Mouse (Mus musculus) C2C12 (cell line): ENCODE data around the gene Lgals12. TPM values are rescaled to one million over a fixed set of nuclear protein-coding genes. Genes with fewer than 3 reads are reported as not detected.
A peak's percentile ranks its signal among the peaks of the same experiment; 100 is the strongest.

ENCODE experiments used
- H3K27me3 ChIP-seq: one replicate; pipeline ENCODE4 v1.6.1; 2011; ENCODE audit not compliant: control insufficient read depth, insufficient read depth, insufficient read length
- H3K36me3 ChIP-seq: one replicate; pipeline ENCODE4 v1.6.1; 2011; ENCODE audit not compliant: control insufficient read depth, insufficient read depth
- H3K4me3 ChIP-seq: one replicate; pipeline ENCODE4 v1.5.1; 2011; ENCODE audit warnings: mild to moderate bottlenecking, control low read depth; ENCODE audit not compliant: poor library complexity, insufficient read depth, severe bottlenecking
- H3K79me2 ChIP-seq: one replicate; pipeline ENCODE4 v1.6.1; 2011; ENCODE audit not compliant: control insufficient read depth, insufficient read depth
- H3K79me3 ChIP-seq: one replicate; pipeline ENCODE4 v1.6.1; 2011; ENCODE audit warnings: low read depth, control low read depth
- H3ac ChIP-seq: one replicate; pipeline ENCODE3; 2011; ENCODE audit warnings: low read depth; ENCODE audit not compliant: control insufficient read depth, insufficient read length
- CEBPB ChIP-seq: IDR thresholded peaks from one replicate; pipeline ENCODE4 v1.6.1; 2011; ENCODE audit warnings: low read depth, mild to moderate bottlenecking, control low read depth, moderate library complexity
- CTCF ChIP-seq: IDR thresholded peaks from one replicate; pipeline ENCODE4 v1.5.1; 2011; ENCODE audit not compliant: control insufficient read depth, insufficient read depth, insufficient read length
- FOSL1 ChIP-seq: IDR thresholded peaks from one replicate; pipeline ENCODE4 v1.8.0; 2011; ENCODE audit warnings: mild to moderate bottlenecking, low read length; ENCODE audit not compliant: poor library complexity, insufficient read depth, severe bottlenecking
- MAX ChIP-seq: IDR thresholded peaks from one replicate; pipeline ENCODE4 v1.6.1; 2011; ENCODE audit warnings: mild to moderate bottlenecking, control low read depth
- MYOD1 ChIP-seq: IDR thresholded peaks from one replicate; pipeline ENCODE4 v1.6.1; 2011; ENCODE audit warnings: low read depth; ENCODE audit not compliant: control insufficient read depth, insufficient read length
- MYOG ChIP-seq: IDR thresholded peaks from one replicate; pipeline ENCODE4 v1.6.1; 2011; ENCODE audit not compliant: control insufficient read depth, insufficient read length; ENCODE audit errors: extremely low read depth
- USF1 ChIP-seq: IDR thresholded peaks from one replicate; pipeline ENCODE4 v1.6.1; 2011; ENCODE audit warnings: low read depth, mild to moderate bottlenecking, control low read depth, moderate library complexity
- polyA plus RNA-seq: library from polyadenylated mRNA; unstranded; fragments of >200 nt; fragmentation: generic; extraction: Trizol; gene quantifications from one replicate; pipeline ENCODE4 v1.2.1, GENCODE M21; 2012; ENCODE audit warnings: missing spikeins

Lgals12 gene
- polyA plus RNA-seq, 1 experiment, result not detected

DNA sequence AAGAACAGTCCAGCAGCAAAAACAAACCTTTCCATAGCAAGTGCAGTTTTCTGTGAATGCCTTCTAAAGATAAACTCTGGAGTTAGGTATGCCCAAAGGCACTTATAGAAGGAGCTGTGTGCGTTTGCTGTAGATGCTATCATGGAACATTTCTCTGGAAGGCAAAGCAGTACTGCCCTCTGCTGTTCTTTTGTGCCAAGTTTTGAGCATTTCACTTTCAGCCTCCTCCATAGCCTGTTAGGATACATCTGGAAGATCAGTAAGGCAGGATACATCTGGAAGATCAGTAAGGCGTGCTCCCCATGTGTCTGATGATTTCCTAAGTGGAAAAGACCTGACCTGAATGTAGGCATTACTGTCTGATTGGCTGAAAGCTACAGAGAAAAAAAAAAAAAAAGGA, 11.5 kb downstream of the Lgals12 start:
- H3K79me3 ChIP-seq, result no peaks in the 10 kb centered on the region
- no peaks in the 10 kb centered on the region for H3K36me3 ChIP-seq
- TF ChIP-seq MAX (no peak), CTCF (peak; percentile 42)
- H3K4me3 ChIP-seq, result no peak overlapping the region
- no peak overlapping the region for H3ac ChIP-seq
- no peaks in the 10 kb centered on the region for H3K79me2 ChIP-seq
- H3K27me3 ChIP-seq, result peaks cover 6% of the 10 kb centered on the region

DNA sequence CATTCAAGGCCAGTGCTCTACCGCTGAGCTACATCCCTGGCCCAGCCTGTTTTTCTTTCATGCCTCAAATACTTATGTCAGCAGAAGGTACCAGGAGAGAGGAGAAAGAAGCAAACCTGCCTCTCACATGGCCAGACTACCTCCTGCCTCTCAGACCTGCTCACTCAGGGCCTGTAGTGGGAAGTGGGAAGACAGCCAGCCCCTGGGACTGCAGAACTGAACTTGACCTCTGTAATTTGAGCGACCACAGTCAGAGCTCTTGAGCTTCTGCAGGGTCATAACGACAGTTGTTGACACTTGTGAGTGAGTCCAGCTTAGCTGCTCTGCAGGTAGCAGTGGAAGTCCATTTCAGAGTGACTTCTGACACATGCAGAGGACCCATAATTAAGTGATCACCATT, 15.0 kb downstream of the Lgals12 start:
- TF ChIP-seq CTCF, result no peak
- no peaks in the 10 kb centered on the region for H3K27me3 ChIP-seq
- no peak overlapping the region for H3K4me3 ChIP-seq
- H3K36me3 ChIP-seq, result no peaks in the 10 kb centered on the region
- H3K79me3 ChIP-seq, result no peaks in the 10 kb centered on the region
- H3ac ChIP-seq, result no peak overlapping the region
- no peaks in the 10 kb centered on the region for H3K79me2 ChIP-seq

DNA sequence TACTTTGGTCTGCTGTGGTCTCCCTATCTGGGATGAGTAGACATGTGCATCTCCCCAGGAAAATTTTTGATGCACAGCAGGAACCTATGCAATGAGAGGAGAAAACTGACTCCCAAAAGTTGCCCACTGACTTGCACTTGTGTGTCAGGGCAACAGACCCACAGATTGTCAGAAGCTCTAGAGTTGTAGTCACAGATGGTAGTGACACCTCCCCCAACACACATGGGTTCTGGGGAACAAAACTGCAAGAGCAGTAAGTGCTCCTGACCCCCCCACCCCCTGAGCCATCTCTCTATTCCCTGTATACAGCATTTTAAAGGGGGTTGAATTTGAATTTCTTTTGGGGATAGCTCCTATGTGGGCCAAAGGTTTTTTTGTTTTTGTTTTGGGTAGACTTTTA, 16.2 kb downstream of the Lgals12 start:
- TF ChIP-seq MAX (no peak), USF1 (no peak), MYOD1 (no peak), FOSL1 (no peak), CEBPB (no peak), CTCF (no peak), MYOG (no peak)
- H3ac ChIP-seq, result no peak overlapping the region
- H3K27me3 ChIP-seq, result no peaks in the 10 kb centered on the region

DNA sequence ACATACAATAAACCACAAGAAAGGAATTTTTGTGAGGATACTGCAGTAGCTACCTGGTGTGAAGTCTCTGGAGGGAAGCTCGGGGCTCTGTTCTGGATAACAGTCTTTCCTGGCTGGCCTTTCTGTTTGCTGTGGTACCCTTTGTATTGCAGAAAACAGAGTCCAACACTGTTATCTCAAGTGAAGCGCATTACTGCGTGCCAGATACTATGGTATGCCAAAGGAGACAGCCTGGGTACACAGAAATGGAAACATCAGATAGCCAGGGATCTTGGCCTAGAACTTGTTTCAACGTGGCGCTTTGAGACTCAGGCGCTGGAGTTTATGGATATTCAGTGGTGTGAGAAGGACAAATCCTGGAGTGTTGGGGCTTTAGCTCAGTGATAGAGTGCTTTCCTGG, 21.2 kb downstream of the Lgals12 start:
- Histone ChIP-seq H3K79me2 (no peaks in the 10 kb centered on the region), H3K27me3 (no peaks in the 10 kb centered on the region), H3ac (no peak overlapping the region), H3K4me3 (no peak overlapping the region), H3K79me3 (no peaks in the 10 kb centered on the region), H3K36me3 (no peaks in the 10 kb centered on the region)
- no peak for TF ChIP-seq CTCF
- TF ChIP-seq FOSL1, result no peak
- TF ChIP-seq MAX, result no peak
- TF ChIP-seq MYOG, result no peak
- TF ChIP-seq MYOD1, result no peak
- TF ChIP-seq CEBPB, result no peak

More for the DNA sequence above, 16.2 kb downstream of the Lgals12 start:
- Histone ChIP-seq H3K79me2 (no peaks in the 10 kb centered on the region), H3K36me3 (no peaks in the 10 kb centered on the region), H3K4me3 (no peak overlapping the region), H3K79me3 (no peaks in the 10 kb centered on the region)

DNA sequence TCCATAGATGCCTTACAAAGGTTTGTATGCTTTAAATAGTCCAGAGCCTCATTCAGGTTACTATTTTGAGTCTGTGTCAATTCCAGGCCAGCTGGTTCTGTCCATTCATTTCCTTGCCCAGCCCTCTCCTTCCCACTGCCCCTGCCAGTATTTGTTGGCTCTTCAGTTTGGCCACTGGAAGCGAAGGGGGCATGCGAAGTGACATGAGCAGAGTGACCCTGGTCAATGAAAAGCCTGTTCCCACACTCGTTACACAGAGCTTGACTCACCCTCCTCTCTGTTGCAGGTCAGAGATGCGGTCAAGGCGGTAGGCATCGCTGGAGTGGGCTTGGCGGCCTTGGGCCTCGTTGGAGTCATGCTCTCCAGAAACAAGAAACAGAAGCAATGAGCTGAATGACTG, 21.7 kb downstream of the Lgals12 start:
- H3K79me3 ChIP-seq, result no peaks in the 10 kb centered on the region
- no peaks in the 10 kb centered on the region for H3K79me2 ChIP-seq
- no peak overlapping the region for H3K4me3 ChIP-seq
- H3K27me3 ChIP-seq, result no peaks in the 10 kb centered on the region
- no peaks in the 10 kb centered on the region for H3K36me3 ChIP-seq
- no peak overlapping the region for H3ac ChIP-seq
- TF ChIP-seq FOSL1 (no peak), MYOG (no peak), USF1 (no peak), MAX (no peak), CEBPB (no peak), CTCF (no peak), MYOD1 (no peak)

DNA sequence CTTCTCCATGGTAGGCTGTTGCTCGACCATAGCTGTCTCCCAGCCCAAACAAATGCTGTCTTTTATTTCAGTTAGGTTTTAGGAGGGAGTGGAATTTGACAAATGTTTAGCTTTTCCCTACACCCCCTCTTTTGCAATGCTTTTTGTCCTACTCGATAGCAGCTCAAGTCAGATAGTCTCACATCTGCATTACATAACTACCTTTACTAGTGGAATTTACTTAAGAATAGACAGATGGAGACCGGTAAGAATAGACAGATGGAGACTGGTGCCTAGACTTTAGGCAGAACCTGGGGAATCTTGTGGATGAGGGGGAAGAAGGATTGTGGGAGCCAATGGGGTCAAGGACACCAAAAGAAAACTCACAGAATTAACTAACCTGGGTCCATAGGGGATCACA, 23.4 kb downstream of the Lgals12 start:
- Histone ChIP-seq H3K79me2 (no peaks in the 10 kb centered on the region), H3ac (no peak overlapping the region), H3K79me3 (no peaks in the 10 kb centered on the region), H3K27me3 (no peaks in the 10 kb centered on the region), H3K36me3 (no peaks in the 10 kb centered on the region), H3K4me3 (no peak overlapping the region)
- TF ChIP-seq MYOD1, result no peak
- TF ChIP-seq CTCF, result no peak
- no peak for TF ChIP-seq USF1
- no peak for TF ChIP-seq MYOG
- no peak for TF ChIP-seq CEBPB
- no peak for TF ChIP-seq MAX
